Mouse (Mus musculus) ES-E14 (cell line): ENCODE results near the gene Gm4924. TPM values are rescaled to one million over a fixed set of nuclear protein-coding genes. Genes with fewer than 3 reads are reported as not detected.

Experiments
- DNase-seq: peaks from one replicate; pipeline ENCODE4 v3.0.0-alpha.2; 2013; ENCODE audit warnings: low read depth, low spot score
- H3K27ac ChIP-seq: 2 replicates; pipeline ENCODE4 v1.5.1; 2012; ENCODE audit warnings: low read depth, mild to moderate bottlenecking, low read length, moderate library complexity, mixed read lengths; ENCODE audit not compliant: poor library complexity, insufficient read depth, severe bottlenecking
- H3K36me3 ChIP-seq: 2 replicates; pipeline ENCODE4 v1.6.1; 2012; ENCODE audit warnings: mild to moderate bottlenecking, low read length, moderate library complexity, mixed read lengths; ENCODE audit not compliant: control insufficient read depth, poor library complexity, insufficient read depth, severe bottlenecking
- H3K4me1 ChIP-seq, 2 experiments: fragments of 150-350 bp in 1 of 2; sonication (generic) in 1 of 2; 2 replicates each; pipeline ENCODE4 v1.6.1; 2012; ENCODE audit warnings: low read length in 2 of 2, mild to moderate bottlenecking in 1 of 2, mixed read lengths in 1 of 2; ENCODE audit not compliant: control insufficient read depth in 2 of 2, insufficient read depth in 2 of 2, poor library complexity in 1 of 2
- H3K4me3 ChIP-seq, 2 experiments: fragments of 150-350 bp in 1 of 2; sonication (generic) in 1 of 2; 2 replicates each; pipeline ENCODE4 v1.5.1; 2012; ENCODE audit warnings: low read length in 2 of 2, low read depth in 1 of 2, mild to moderate bottlenecking in 1 of 2, mixed read lengths in 1 of 2; ENCODE audit not compliant: insufficient read depth in 1 of 2, poor library complexity in 1 of 2, severe bottlenecking in 1 of 2
- H3K9ac ChIP-seq: 2 replicates; pipeline ENCODE4 v1.6.1; 2012; ENCODE audit warnings: low read depth, mild to moderate bottlenecking, low read length, mixed read lengths; ENCODE audit not compliant: poor library complexity, insufficient read depth, severe bottlenecking
- H3K9me3 ChIP-seq: fragments of 150-350 bp; sonication (generic); 2 replicates; pipeline ENCODE4 v1.6.1; 2012; ENCODE audit warnings: low read depth, mild to moderate bottlenecking, low read length; ENCODE audit not compliant: control insufficient read depth, insufficient read depth
- CHD2 ChIP-seq: IDR thresholded peaks from 2 replicates; pipeline ENCODE4 v1.6.1; 2014; ENCODE audit warnings: mild to moderate bottlenecking, low read depth, low read length, inconsistent platforms
- HCFC1 ChIP-seq: IDR thresholded peaks from 2 replicates; pipeline ENCODE4 v1.6.1; 2012; ENCODE audit warnings: low read length, inconsistent platforms, borderline replicate concordance; ENCODE audit not compliant: insufficient read depth
- MAFK ChIP-seq: IDR thresholded peaks from 2 replicates; pipeline ENCODE4 v1.6.1; 2014; ENCODE audit warnings: mild to moderate bottlenecking, low read depth, low read length, inconsistent platforms; ENCODE audit not compliant: insufficient read depth
- ZC3H11A ChIP-seq: IDR thresholded peaks from 2 replicates; pipeline ENCODE4 v1.6.1; 2012; ENCODE audit warnings: low read depth, mild to moderate bottlenecking, inconsistent platforms, low read length, borderline replicate concordance
- ZNF384 ChIP-seq: IDR thresholded peaks from 2 replicates; pipeline ENCODE4 v1.6.1; 2012; ENCODE audit warnings: low read depth, low read length, inconsistent platforms
- in situ Hi-C, 2 experiments: fragments of 600-800 bp; cut with MboI; formaldehyde crosslinking; loops; one replicate each; pipeline ENCODE4 v1.15.1; 2025; ENCODE audit warnings: low sequenced_read_pairs in 2 of 2, inconsistent platforms in 1 of 2; ENCODE audit not compliant: unreplicated experiment in 2 of 2
- total RNA-seq: library from RNA; depleted of rRNA; stranded (reverse); fragments of 300-350 nt; gene quantifications from 2 replicates; pipeline ENCODE4 v1.2.3, GENCODE M21; 2012; rRNA removed

Gm4924 gene
- total RNA-seq, result 17.0 and 19.8 TPM in 2 replicates

- DNase-seq, result peak; percentile 89
- in situ Hi-C loops, result no loop called here
- TF ChIP-seq HCFC1 (0 out of 2 replicates have a peak, but pooled peaks have one; percentile 58), ZC3H11A (no peak), CHD2 (peak; percentile 76; the same call in 1 of the 2 replicates)
- Histone ChIP-seq H3K4me1 (peaks cover 4% of the 10 kb centered on the region in 2 experiments; a peak in 1 of 4 replicates), H3K9me3 (no peaks in the 10 kb centered on the region), H3K36me3 (no peaks in the 10 kb centered on the region; the same call in 1 of the 2 replicates), H3K4me3 (peak within 1 kb of the TSS; percentile 87 to 98), H3K9ac (peak within 1 kb of the TSS; percentile 95), H3K27ac (peak within 1 kb of the TSS; percentile 89)
These were observed at the start of gene Gm4924 for GRCm38 (mm10) chr10:82354083-82355010. TSS of gene Gm4924 (plus strand) at chr10:82354255.

GRCm38 (mm10) chr10:82316482-82316881 lies 37.6 kb upstream of the Gm4924 start, which contains the start of gene 4932415D10Rik:
TSS of gene 4932415D10Rik (minus strand) at chr10:82316582.
- in situ Hi-C loops, result no loop called here
- Histone ChIP-seq H3K9me3 (no peaks in the 10 kb centered on the region), H3K27ac (no peak within 1 kb of the TSS), H3K36me3 (no peaks in the 10 kb centered on the region), H3K4me3 (no peak within 1 kb of the TSS), H3K4me1 (no peaks in the 10 kb centered on the region), H3K9ac (no peak within 1 kb of the TSS)
- TF ChIP-seq CHD2 (no peak), HCFC1 (no peak), MAFK (no peak), ZC3H11A (no peak), ZNF384 (no peak)
- no peak for DNase-seq

GRCm38 (mm10) chr10:82320134-82320533 lies 33.9 kb upstream of the Gm4924 start:
- Histone ChIP-seq H3K27ac (no peak overlapping the region), H3K4me1 (no peaks in the 10 kb centered on the region), H3K4me3 (no peak overlapping the region), H3K36me3 (no peaks in the 10 kb centered on the region), H3K9ac (no peak overlapping the region), H3K9me3 (no peaks in the 10 kb centered on the region)
- no peak for DNase-seq
- in situ Hi-C loops, result no loop called here
- no peak for TF ChIP-seq ZC3H11A
- TF ChIP-seq ZNF384, result no peak
- no peak for TF ChIP-seq HCFC1
- TF ChIP-seq MAFK, result no peak
- TF ChIP-seq CHD2, result no peak

- no peak overlapping the region for H3K27ac ChIP-seq
- TF ChIP-seq CHD2 (no peak), MAFK (no peak), ZC3H11A (no peak), HCFC1 (no peak), ZNF384 (no peak)
- in situ Hi-C loops, result no loop called here
These were observed 24.2 kb upstream of the Gm4924 start for GRCm38 (mm10) chr10:82329826-82330225.

More at GRCm38 (mm10) chr10:82329826-82330225, 24.2 kb upstream of the Gm4924 start:
- H3K36me3 ChIP-seq, result no peaks in the 10 kb centered on the region
- no peak overlapping the region for H3K9ac ChIP-seq
- no peak for DNase-seq
- no peaks in the 10 kb centered on the region for H3K9me3 ChIP-seq
- H3K4me3 ChIP-seq, result no peak overlapping the region
- H3K4me1 ChIP-seq, result no peaks in the 10 kb centered on the region
